Mouse (Mus musculus) gastrocnemius, postnatal 14 days (tissue): Measurements from ENCODE around the gene Sprn. TPM values are rescaled to one million over a fixed set of nuclear protein-coding genes. Genes with fewer than 3 reads are reported as not detected.

Experiments
- DNase-seq: peaks from one replicate; pipeline ENCODE4 v3.0.0; 2021; ENCODE audit warnings: mixed read lengths
- intact Hi-C: fragments of 180-260 bp; cut with DNase I; formaldehyde crosslinking; loops from one replicate; pipeline ENCODE4 v1.15.1; 2025; ENCODE audit warnings: low total_unique reads
- long read RNA-seq, 2 experiments: library from polyadenylated mRNA; stranded (forward); transcript quantifications; one replicate each; pipeline ENCODE4 v2.0.0; 2021
- total RNA-seq, 2 experiments: library from RNA; stranded (reverse); gene quantifications; 2 replicates each; pipeline ENCODE4 v1.2.3; 2021

The Sprn gene
- total RNA-seq: under 1 TPM; 0.23 to 0.47 TPM
- long read RNA-seq, experiment 1: 0 reads
- long read RNA-seq, experiment 2: 0 reads

GRCm38 (mm10) chr7:140154218-140154927, at the start of gene Sprn:
TSS of gene Sprn (minus strand) at chr7:140154877.
- DNase-seq: no peak
- intact Hi-C loops: no loop called here

GRCm38 (mm10) chr7:140201090-140201489, 46.4 kb upstream of the Sprn start:
- no peak for DNase-seq
- intact Hi-C loops: no loop called here

GRCm38 (mm10) chr7:140196002-140196401, 41.3 kb upstream of the Sprn start:
- intact Hi-C loops: no loop called here

GRCm38 (mm10) chr7:140194031-140194430, 39.4 kb upstream of the Sprn start:
- DNase-seq: no peak
- intact Hi-C loops: no loop called here

More at GRCm38 (mm10) chr7:140196002-140196401, 41.3 kb upstream of the Sprn start:
- DNase-seq: no peak

- no peak for DNase-seq
- intact Hi-C loops: no loop called here
Observed at GRCm38 (mm10) chr7:140192851-140193250, 38.2 kb upstream of the Sprn start.

GRCm38 (mm10) chr7:140192445-140192844, 37.8 kb upstream of the Sprn start:
- intact Hi-C loops: no loop called here
- DNase-seq: no peak

GRCm38 (mm10) chr7:140190435-140190834, 35.8 kb upstream of the Sprn start:
- intact Hi-C loops: no loop called here
- DNase-seq: no peak

GRCm38 (mm10) chr7:140188391-140189328, 34.0 kb upstream of the Sprn start:
- DNase-seq: no peak
- intact Hi-C loops: no loop called here

- intact Hi-C loops: no loop called here
- no peak for DNase-seq
Observed at GRCm38 (mm10) chr7:140187721-140188390, 33.2 kb upstream of the Sprn start.

GRCm38 (mm10) chr7:140186646-140187620, 32.3 kb upstream of the Sprn start:
- intact Hi-C loops: no loop called here
- no peak for DNase-seq

GRCm38 (mm10) chr7:140184206-140184605, 29.5 kb upstream of the Sprn start:
- intact Hi-C loops: no loop called here
- no peak for DNase-seq

- no peak for DNase-seq
- intact Hi-C loops: no loop called here
Observed at GRCm38 (mm10) chr7:140180692-140181091, 26.0 kb upstream of the Sprn start.

GRCm38 (mm10) chr7:140179176-140179575, 24.5 kb upstream of the Sprn start:
- intact Hi-C loops: no loop called here
- no peak for DNase-seq

GRCm38 (mm10) chr7:140172936-140173335, 18.3 kb upstream of the Sprn start, which contains the start of gene Olfr523:
TSS of gene Olfr523 (plus strand) at chr7:140173217.
- intact Hi-C loops: no loop called here
- DNase-seq: no peak

GRCm38 (mm10) chr7:140170863-140171262, 16.2 kb upstream of the Sprn start:
- intact Hi-C loops: no loop called here
- no peak for DNase-seq

- intact Hi-C loops: no loop called here
Observed at GRCm38 (mm10) chr7:140169386-140169785, 14.7 kb upstream of the Sprn start.

GRCm38 (mm10) chr7:140167950-140168349, 13.3 kb upstream of the Sprn start:
- intact Hi-C loops: no loop called here
- DNase-seq: no peak

More at GRCm38 (mm10) chr7:140169386-140169785, 14.7 kb upstream of the Sprn start:
- DNase-seq: no peak

GRCm38 (mm10) chr7:140164664-140165063, 10.0 kb upstream of the Sprn start, which contains the start of gene Olfr522:
TSS of gene Olfr522 (minus strand) at chr7:140164764.
- DNase-seq: no peak
- intact Hi-C loops: no loop called here

- intact Hi-C loops: no loop called here
- no peak for DNase-seq
Observed at GRCm38 (mm10) chr7:140160363-140160762, 5.7 kb upstream of the Sprn start.
